In genomic region chr3:145641878-145642277, GRCm38 (mm10) we compare ENCODE assay signal across 26 mouse cellular contexts. TPM values are rescaled to one million over a fixed set of nuclear protein-coding genes. Genes with fewer than 3 reads are reported as not detected.
DNase-seq lines count a peak whose midpoint lies in the region; ATAC-seq lines count a peak whose summit lies in the region.
"Had no signal": no experiment of that assay in that cellular context is flagged by ENCODE, and none has a peak within 500 bp of the region (broad histone marks: within the 10 kb centered on the region; RNA-seq: fewer than 3 reads in every experiment).

No protein-coding gene starts in this region.

- H3K27me3 ChIP-seq in kidney, embryonic 16.5 days (ENCODE audit: insufficient read depth, low read length): no peaks in the 10 kb centered on the region
- H3K27me3 ChIP-seq in lung, embryonic 16.5 days (ENCODE audit: control insufficient read depth, insufficient read depth, low read depth, low read length): no peaks in the 10 kb centered on the region
- no peaks in the 10 kb centered on the region for H3K27me3 ChIP-seq in midbrain, embryonic 14.5 days (ENCODE audit: control insufficient read depth, insufficient read depth, low read length)
- H3K27me3 ChIP-seq: embryonic facial prominence, embryonic 15.5 days; heart, embryonic 15.5 days had no signal

- 0 out of 2 replicates have a peak, but pooled peaks cover under 1% of the 10 kb centered on the region for H3K36me3 ChIP-seq in kidney, embryonic 16.5 days (ENCODE audit: insufficient read depth, low read length)
- no peaks in the 10 kb centered on the region for H3K36me3 ChIP-seq in lung, embryonic 16.5 days (ENCODE audit: control insufficient read depth, insufficient read depth, low read length)
- H3K36me3 ChIP-seq in midbrain, embryonic 14.5 days (ENCODE audit: control insufficient read depth, insufficient read depth, low read length): no peaks in the 10 kb centered on the region
- H3K36me3 ChIP-seq: embryonic facial prominence, embryonic 12.5 days; embryonic facial prominence, embryonic 15.5 days; heart, embryonic 15.5 days; hindbrain, embryonic 10.5 days; hindbrain, embryonic 13.5 days had no signal

- WGBS in kidney, embryonic 16.5 days: 51% methylated on average over 3 of the region's 3 CpGs
- WGBS in lung, embryonic 16.5 days: 34% methylated on average over 3 of the region's 3 CpGs
- WGBS in midbrain, embryonic 14.5 days: 77% methylated on average over 3 of the region's 3 CpGs

- no peak overlapping the region for H3K9ac ChIP-seq in kidney, embryonic 16.5 days (replicated peaks; ENCODE audit: low read length)
- H3K9ac ChIP-seq in lung, embryonic 16.5 days (ENCODE audit: low read length): no peak overlapping the region
- H3K9ac ChIP-seq in midbrain, embryonic 14.5 days (replicated peaks; ENCODE audit: low read length): no peak overlapping the region
- H3K9ac ChIP-seq: embryonic facial prominence, embryonic 12.5 days; embryonic facial prominence, embryonic 15.5 days; forebrain, postnatal 0 days; heart, embryonic 12.5 days; heart, embryonic 15.5 days; hindbrain, embryonic 13.5 days had no signal

- no peak overlapping the region for H3K4me2 ChIP-seq in kidney, embryonic 16.5 days (replicated peaks; ENCODE audit: low read depth, low read length)
- no peak overlapping the region for H3K4me2 ChIP-seq in lung, embryonic 16.5 days (ENCODE audit: low read depth, low read length)
- no peak overlapping the region for H3K4me2 ChIP-seq in midbrain, embryonic 14.5 days (ENCODE audit: low read length)
- H3K4me2 ChIP-seq: embryonic facial prominence, embryonic 12.5 days; embryonic facial prominence, embryonic 15.5 days; heart, embryonic 12.5 days; heart, embryonic 15.5 days; hindbrain, embryonic 13.5 days had no signal

- no peak overlapping the region for H3K4me3 ChIP-seq in kidney, embryonic 16.5 days (ENCODE audit: low read length)
- H3K4me3 ChIP-seq in lung, embryonic 16.5 days (ENCODE audit: low read length): no peak overlapping the region
- H3K4me3 ChIP-seq in midbrain, embryonic 14.5 days (replicated peaks; ENCODE audit: low read depth, low read length): no peak overlapping the region
- H3K4me3 ChIP-seq: embryonic facial prominence, embryonic 12.5 days; embryonic facial prominence, embryonic 15.5 days; heart, embryonic 12.5 days; heart, embryonic 15.5 days; hindbrain, embryonic 10.5 days; hindbrain, embryonic 13.5 days had no signal

- H3K9me3 ChIP-seq in kidney, embryonic 16.5 days (ENCODE audit: low read length): no peaks in the 10 kb centered on the region
- no peaks in the 10 kb centered on the region for H3K9me3 ChIP-seq in lung, embryonic 16.5 days (ENCODE audit: control insufficient read depth, low read length)
- H3K9me3 ChIP-seq in midbrain, embryonic 14.5 days (ENCODE audit: control insufficient read depth, low read length): no peaks in the 10 kb centered on the region
- H3K9me3 ChIP-seq: embryonic facial prominence, embryonic 12.5 days; embryonic facial prominence, embryonic 15.5 days; heart, embryonic 12.5 days; heart, embryonic 15.5 days; hindbrain, embryonic 10.5 days; hindbrain, embryonic 13.5 days had no signal

- no peak for DNase-seq in kidney, adult 18-20 months
- no peak for DNase-seq in lung, adult 18-20 months
- peak; percentile 77 for DNase-seq in adipocyte (ENCODE audit: low spot score)
- DNase-seq in midbrain, embryonic 14.5 days: no peak
- DNase-seq: adrenal gland, postnatal 10 days; adrenal gland, postnatal 36 days; cerebellum, adult 11 months; cerebellum, adult 2 months; cerebellum, adult 9-11 months; cerebellum, postnatal 25 days; forebrain, postnatal 0 days; gastrocnemius, postnatal 36 days; heart, postnatal 10 days; heart, postnatal 36 days had no signal

- no peak for ATAC-seq in kidney, embryonic 16.5 days (ENCODE audit: low FRiP score, low TSS enrichment)
- ATAC-seq in lung, embryonic 16.5 days (ENCODE audit: low read depth): peak; percentile 28; the same call in 1 of the 2 replicates
- ATAC-seq in midbrain, embryonic 14.5 days (ENCODE audit: low FRiP score, low TSS enrichment): no peak
- ATAC-seq: activated CD4-positive, CD25-positive, alpha-beta regulatory T cell, adult 4 months; CD4-positive, CD25-positive, alpha-beta regulatory T cell, adult 4 months; forebrain, embryonic 14.5 days; forebrain, postnatal 0 days; hindbrain, embryonic 16.5 days had no signal

- peaks cover 15% of the 10 kb centered on the region for H3K4me1 ChIP-seq in kidney, embryonic 16.5 days (ENCODE audit: insufficient read depth, low read length)
- H3K4me1 ChIP-seq in lung, embryonic 16.5 days (replicated peaks; ENCODE audit: control insufficient read depth, insufficient read depth, low read length): peaks cover 14% of the 10 kb centered on the region
- H3K4me1 ChIP-seq in midbrain, embryonic 14.5 days (ENCODE audit: control insufficient read depth, insufficient read depth, low read length): peaks cover 10% of the 10 kb centered on the region; the same call in 1 of the 2 replicates
- H3K4me1 ChIP-seq: embryonic facial prominence, embryonic 15.5 days had no signal

- 0 out of 2 replicates have a peak overlapping the region, but pooled peaks have one; percentile 20 for H3K27ac ChIP-seq in kidney, embryonic 16.5 days (ENCODE audit: low read length)
- H3K27ac ChIP-seq in lung, embryonic 16.5 days (ENCODE audit: low read length): peak overlapping the region; percentile 44
- H3K27ac ChIP-seq in midbrain, embryonic 14.5 days (replicated peaks; ENCODE audit: low read depth, low read length): no peak overlapping the region
- H3K27ac ChIP-seq: embryonic facial prominence, embryonic 12.5 days; embryonic facial prominence, embryonic 15.5 days; heart, embryonic 15.5 days; hindbrain, embryonic 10.5 days; hindbrain, embryonic 13.5 days had no signal

RNA-seq across cellular contexts. Expression of gene Ccn1, which starts 7.9 kb away (rescaled TPM):
- 78.3 and 81.5 TPM in 2 replicates for polyA plus RNA-seq in kidney, embryonic 16.5 days (2015; fragmentation: Nextera tagmentation; extraction: Ambion mirVana)
- polyA plus RNA-seq in lung, embryonic 16.5 days (2015; fragmentation: Nextera tagmentation; extraction: Ambion mirVana): 60.1 and 78.3 TPM in 2 replicates
- polyA plus RNA-seq in midbrain, embryonic 14.5 days (2014; fragmentation: Nextera tagmentation; extraction: Ambion mirVana): 3.9 and 5.6 TPM in 2 replicates
- polyA plus RNA-seq: activated CD4-positive, CD25-positive, alpha-beta regulatory T cell, adult 4 months; CD4-positive, CD25-positive, alpha-beta regulatory T cell, adult 4 months had no signal
